Mouse (Mus musculus): ENCODE measurements around the gene Dzip3. TPM values are rescaled to one million over a fixed set of nuclear protein-coding genes. Genes with fewer than 3 reads are reported as not detected.
A peak's percentile ranks its signal among the peaks of the same experiment; 100 is the strongest.

Dzip3 gene
- polyA plus RNA-seq (2012; rRNA removed) (46.9 and 53.0 TPM in 2 replicates), polyA plus RNA-seq (2014; fragmentation: Nextera tagmentation; extraction: Ambion mirVana) (36.4 and 39.8 TPM in 2 replicates)

DNA sequence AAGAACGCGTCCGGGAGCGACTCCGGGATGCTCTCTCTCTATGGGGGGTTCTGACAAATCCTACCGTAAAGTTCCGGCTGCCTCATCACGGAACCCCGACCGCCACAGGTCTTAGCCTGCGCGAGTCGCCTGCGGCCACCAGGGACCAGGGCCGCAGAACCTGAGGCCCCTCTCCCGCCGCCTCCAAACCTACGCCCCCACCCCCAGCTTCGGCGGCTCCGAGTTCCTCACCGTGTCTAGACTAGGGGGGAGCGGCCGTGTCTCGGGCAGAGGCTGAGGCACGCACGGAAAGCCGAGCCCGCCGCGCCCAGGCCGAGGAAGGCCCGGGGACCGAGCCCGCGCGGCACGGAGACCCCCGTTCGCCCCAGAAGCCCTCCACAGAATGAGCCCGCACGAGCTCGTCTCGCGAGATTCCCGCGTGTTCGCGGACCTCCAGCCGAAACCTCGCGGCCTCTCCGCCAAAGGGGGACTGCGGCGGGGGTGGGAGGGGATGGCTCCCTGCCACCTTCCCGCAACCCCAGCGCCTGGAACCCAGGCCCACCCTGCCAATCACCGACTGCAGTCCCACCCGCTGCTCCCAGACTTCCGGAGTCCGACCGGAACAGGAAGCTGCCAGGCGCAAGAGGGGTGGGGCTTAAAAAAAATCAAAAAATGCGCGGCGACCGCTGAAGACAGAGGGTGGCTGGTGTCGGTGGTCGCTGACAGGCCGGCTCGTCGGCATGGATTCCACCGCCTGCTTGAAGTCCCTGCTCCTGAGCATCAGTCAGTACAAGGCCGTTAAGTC is at the start of gene Dzip3, which contains the start of gene Cip2a:
TSS of gene Dzip3 (minus strand) at position 607 of the 784 bp plus-strand sequence.
TSS of gene Cip2a (plus strand) at position 627 of the 784 bp plus-strand sequence.
- H3K4me1 ChIP-seq (ENCODE audit: control insufficient read depth, insufficient read depth, low read length) = peaks cover 9% of the 10 kb centered on the region; the same call in 1 of the 2 replicates
- DNase-seq (ENCODE audit: low spot score) (peak; percentile 95), ATAC-seq (ENCODE audit: low FRiP score, low read depth) (peak; percentile 98)
- under 1% methylated on average over 52 of the region's 74 CpGs for WGBS
- H3K4me3 ChIP-seq (replicated peaks; ENCODE audit: low read length) = peak within 1 kb of the TSS; percentile 93
- no peaks in the 10 kb centered on the region for H3K27me3 ChIP-seq (ENCODE audit: control insufficient read depth, insufficient read depth, low read length)
- peak; percentile 75 for TF ChIP-seq POLR2A (IDR thresholded peaks at IDR 0.05; ENCODE audit: borderline replicate concordance, extremely low read depth, insufficient read depth, insufficient read length)
- H3K4me2 ChIP-seq (replicated peaks; ENCODE audit: low read depth, low read length, severe bottlenecking) = peak within 1 kb of the TSS; percentile 62
- no peaks in the 10 kb centered on the region for H3K9me3 ChIP-seq (ENCODE audit: control insufficient read depth, low read length)
- peak within 1 kb of the TSS; percentile 96 for H3K27ac ChIP-seq (replicated peaks; ENCODE audit: low read depth, low read length)
- peak within 1 kb of the TSS; percentile 100 for H3K9ac ChIP-seq (ENCODE audit: low read depth, low read length, severe bottlenecking)
- H3K36me3 ChIP-seq (ENCODE audit: control insufficient read depth, insufficient read depth, low read length) = no peaks in the 10 kb centered on the region

- no peaks in the 10 kb centered on the region for H3K27me3 ChIP-seq (ENCODE audit: control insufficient read depth, insufficient read depth, low read length)
- H3K4me2 ChIP-seq (replicated peaks; ENCODE audit: low read depth, low read length, severe bottlenecking) = no peak overlapping the region
- no peaks in the 10 kb centered on the region for H3K4me1 ChIP-seq (ENCODE audit: control insufficient read depth, insufficient read depth, low read length)
- DNase-seq (ENCODE audit: low spot score) (no peak), ATAC-seq (ENCODE audit: low FRiP score, low read depth) (no peak)
- no peaks in the 10 kb centered on the region for H3K9me3 ChIP-seq (ENCODE audit: control insufficient read depth, low read length)
- TF ChIP-seq POLR2A (IDR thresholded peaks at IDR 0.05; ENCODE audit: borderline replicate concordance, extremely low read depth, insufficient read depth, insufficient read length) = no peak
- H3K9ac ChIP-seq (ENCODE audit: low read depth, low read length, severe bottlenecking) = no peak overlapping the region
- H3K27ac ChIP-seq (replicated peaks; ENCODE audit: low read depth, low read length) = no peak overlapping the region
- 81% methylated on average over 3 of the region's 3 CpGs for WGBS
- H3K36me3 ChIP-seq (ENCODE audit: control insufficient read depth, insufficient read depth, low read length) = no peaks in the 10 kb centered on the region
- no peak overlapping the region for H3K4me3 ChIP-seq (replicated peaks; ENCODE audit: low read length)
Measured at GRCm38 (mm10) chr16:49040554-49041221, 46.7 kb upstream of the Dzip3 start.

DNA sequence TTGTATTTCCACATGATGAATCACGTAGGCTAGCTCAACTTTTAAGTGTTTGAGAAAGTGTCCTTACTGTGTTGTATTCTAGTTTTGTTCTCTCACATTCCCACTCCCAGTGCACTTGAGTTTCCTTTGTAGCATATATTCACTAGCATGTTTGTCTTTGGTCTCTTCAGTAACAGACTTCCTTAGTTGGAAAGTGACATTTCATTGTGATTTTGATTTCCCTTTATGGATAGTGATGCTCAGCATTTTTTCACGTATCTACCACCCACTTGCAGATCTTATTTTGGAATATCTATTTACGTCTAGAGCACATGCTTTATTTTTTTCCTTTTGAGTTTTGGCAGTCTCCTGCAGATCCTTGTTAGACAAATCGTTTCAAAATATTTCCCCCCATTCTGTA is 43.8 kb upstream of the Dzip3 start:
- Histone ChIP-seq H3K4me3 (replicated peaks; ENCODE audit: low read length) (no peak overlapping the region), H3K9me3 (ENCODE audit: control insufficient read depth, low read length) (no peaks in the 10 kb centered on the region), H3K4me1 (ENCODE audit: control insufficient read depth, insufficient read depth, low read length) (no peaks in the 10 kb centered on the region), H3K27me3 (ENCODE audit: control insufficient read depth, insufficient read depth, low read length) (no peaks in the 10 kb centered on the region), H3K4me2 (replicated peaks; ENCODE audit: low read depth, low read length, severe bottlenecking) (no peak overlapping the region), H3K27ac (replicated peaks; ENCODE audit: low read depth, low read length) (no peak overlapping the region), H3K9ac (ENCODE audit: low read depth, low read length, severe bottlenecking) (no peak overlapping the region), H3K36me3 (ENCODE audit: control insufficient read depth, insufficient read depth, low read length) (no peaks in the 10 kb centered on the region)
- no peak for DNase-seq (ENCODE audit: low spot score)
- WGBS = 79% methylated on average over 4 of the region's 4 CpGs
- no peak for TF ChIP-seq POLR2A (IDR thresholded peaks at IDR 0.05; ENCODE audit: borderline replicate concordance, extremely low read depth, insufficient read depth, insufficient read length)
- no peak for ATAC-seq (ENCODE audit: low FRiP score, low read depth)

DNA sequence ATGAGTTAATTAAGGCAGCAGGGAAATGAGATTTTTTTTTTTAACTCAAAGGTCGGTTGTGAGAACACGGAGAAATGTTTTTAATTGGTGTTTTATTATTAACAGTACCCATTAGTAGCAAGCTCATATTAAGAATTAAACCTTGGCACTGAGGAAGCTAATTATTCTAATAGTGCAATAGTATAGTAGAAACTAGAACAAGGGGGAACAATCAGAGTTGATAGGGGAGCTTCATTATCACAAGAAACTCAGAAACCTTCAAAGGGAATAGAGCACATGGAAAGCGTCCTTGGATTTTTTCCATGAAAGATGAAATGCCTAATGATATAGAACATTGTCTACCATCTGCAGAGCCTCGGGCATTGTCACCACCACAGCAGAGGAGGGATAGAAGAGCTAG is 41.9 kb upstream of the Dzip3 start:
- H3K9me3 ChIP-seq (ENCODE audit: control insufficient read depth, low read length) = no peaks in the 10 kb centered on the region
- H3K27me3 ChIP-seq (ENCODE audit: control insufficient read depth, insufficient read depth, low read length) = no peaks in the 10 kb centered on the region
- no peak for TF ChIP-seq POLR2A (IDR thresholded peaks at IDR 0.05; ENCODE audit: borderline replicate concordance, extremely low read depth, insufficient read depth, insufficient read length)
- H3K4me3 ChIP-seq (replicated peaks; ENCODE audit: low read length) = no peak overlapping the region
- H3K36me3 ChIP-seq (ENCODE audit: control insufficient read depth, insufficient read depth, low read length) = no peaks in the 10 kb centered on the region
- H3K4me1 ChIP-seq (ENCODE audit: control insufficient read depth, insufficient read depth, low read length) = no peaks in the 10 kb centered on the region
- DNase-seq (ENCODE audit: low spot score) = no peak
- no peak overlapping the region for H3K27ac ChIP-seq (replicated peaks; ENCODE audit: low read depth, low read length)
- H3K4me2 ChIP-seq (replicated peaks; ENCODE audit: low read depth, low read length, severe bottlenecking) = no peak overlapping the region
- no peak overlapping the region for H3K9ac ChIP-seq (ENCODE audit: low read depth, low read length, severe bottlenecking)
- WGBS = 53% methylated on average over 4 of the region's 4 CpGs
- no peak for ATAC-seq (ENCODE audit: low FRiP score, low read depth)

DNA sequence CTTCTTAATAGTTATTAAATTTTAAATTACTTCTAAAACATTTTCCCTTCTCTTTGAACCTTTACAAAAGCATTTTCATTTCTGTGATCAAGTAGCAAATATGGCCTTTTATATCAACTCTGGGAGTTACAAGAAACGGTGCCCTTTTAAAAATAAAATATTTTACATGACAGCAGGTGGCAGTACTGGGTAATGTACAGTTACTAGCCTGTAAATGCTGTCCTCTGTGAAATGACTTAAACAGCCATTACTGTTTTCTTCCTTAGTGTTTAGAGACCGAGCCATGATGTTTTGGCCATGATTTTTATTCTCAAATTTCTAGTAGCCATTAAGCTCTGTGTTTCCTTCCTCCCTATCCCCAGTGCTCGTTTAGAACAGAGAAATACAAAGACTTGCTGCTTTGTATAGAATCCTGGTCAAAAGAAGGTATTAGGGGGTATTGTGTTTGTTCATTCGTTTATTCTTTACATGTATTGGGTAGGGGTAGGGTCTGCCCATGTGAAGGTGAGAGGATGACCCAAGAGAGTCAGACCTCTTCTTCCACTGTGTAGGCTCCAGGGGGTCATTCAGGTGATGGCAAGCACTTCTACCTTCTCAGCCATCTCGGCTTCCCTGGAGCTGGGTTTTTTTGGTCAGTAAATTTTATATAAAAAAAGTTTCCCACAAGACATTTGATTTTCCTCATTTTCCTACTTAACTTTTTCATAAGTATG is 22.8 kb upstream of the Dzip3 start:
- H3K4me1 ChIP-seq (ENCODE audit: control insufficient read depth, insufficient read depth, low read length) = no peaks in the 10 kb centered on the region
- no peak overlapping the region for H3K9ac ChIP-seq (ENCODE audit: low read depth, low read length, severe bottlenecking)
- H3K36me3 ChIP-seq (ENCODE audit: control insufficient read depth, insufficient read depth, low read length) = peaks cover 23% of the 10 kb centered on the region
- ATAC-seq (ENCODE audit: low FRiP score, low read depth) (no peak; the same call in 1 of the 2 replicates), DNase-seq (ENCODE audit: low spot score) (peak; percentile 80)
- no peaks in the 10 kb centered on the region for H3K27me3 ChIP-seq (ENCODE audit: control insufficient read depth, insufficient read depth, low read length)
- H3K4me2 ChIP-seq (replicated peaks; ENCODE audit: low read depth, low read length, severe bottlenecking) = no peak overlapping the region
- TF ChIP-seq POLR2A (IDR thresholded peaks at IDR 0.05; ENCODE audit: borderline replicate concordance, extremely low read depth, insufficient read depth, insufficient read length) = no peak
- H3K4me3 ChIP-seq (replicated peaks; ENCODE audit: low read length) = no peak overlapping the region
- H3K9me3 ChIP-seq (ENCODE audit: control insufficient read depth, low read length) = no peaks in the 10 kb centered on the region
- no peak overlapping the region for H3K27ac ChIP-seq (replicated peaks; ENCODE audit: low read depth, low read length)
- WGBS = 58% methylated on average over 5 of the region's 5 CpGs
